Mouse (Mus musculus) hindbrain, postnatal 0 days (tissue): Measurements from ENCODE around the gene Rheb. TPM values are rescaled to one million over a fixed set of nuclear protein-coding genes. Genes with fewer than 3 reads are reported as not detected.
A peak's percentile ranks its signal among the peaks of the same experiment; 100 is the strongest.
"Not testable (repeated sequence)": the region's sequence is repeated elsewhere in the genome, so short reads cannot be mapped to it uniquely, and the experiment has no call there.

Source experiments
- ATAC-seq: fragments of 200-750 bp; cut with Nextera tagmentation; 2 replicates; pipeline ENCODE4 v1.8.0; 2017; ENCODE audit warnings: mild to moderate bottlenecking, moderate TSS enrichment, moderate library complexity
- DNase-seq: peaks from one replicate; pipeline ENCODE4 v3.0.0-alpha.2; 2015; ENCODE audit warnings: low spot score
- H3K27ac ChIP-seq: fragments of 300-500 bp; sonication (generic); 2 replicates; pipeline ENCODE4 v1.5.1; 2014; ENCODE audit warnings: mild to moderate bottlenecking
- H3K27me3 ChIP-seq: fragments of 300-500 bp; sonication (generic); 2 replicates; pipeline ENCODE4 v1.6.1; 2014; ENCODE audit warnings: low read length, mixed read lengths; ENCODE audit not compliant: insufficient read depth
- H3K36me3 ChIP-seq: fragments of 300-500 bp; sonication (generic); 2 replicates; pipeline ENCODE4 v1.6.1; 2014; ENCODE audit warnings: low read length, mixed read lengths; ENCODE audit not compliant: insufficient read depth
- H3K4me1 ChIP-seq: fragments of 300-500 bp; sonication (generic); 2 replicates; pipeline ENCODE4 v1.6.1; 2014; ENCODE audit warnings: antibody characterized with exemption, low read length, mixed read lengths; ENCODE audit not compliant: insufficient read depth
- H3K4me2 ChIP-seq: fragments of 300-500 bp; sonication (generic); 2 replicates; pipeline ENCODE4 v1.6.1; 2014; ENCODE audit warnings: low read depth, mild to moderate bottlenecking, low read length, moderate library complexity, mixed read lengths
- H3K4me3 ChIP-seq: fragments of 300-500 bp; sonication (generic); 2 replicates; pipeline ENCODE4 v1.5.1; 2014; ENCODE audit warnings: low read length
- H3K9ac ChIP-seq: fragments of 300-500 bp; sonication (generic); replicated peaks from 2 replicates; pipeline ENCODE4 v1.6.1; 2014; ENCODE audit warnings: mild to moderate bottlenecking, low read length, moderate library complexity, mixed read lengths
- H3K9me3 ChIP-seq: fragments of 300-500 bp; sonication (generic); 2 replicates; pipeline ENCODE4 v1.6.1; 2016; ENCODE audit warnings: low read length, mixed read lengths
- CTCF ChIP-seq: IDR thresholded peaks from 2 replicates; pipeline ENCODE4 v1.5.1; 2016; ENCODE audit warnings: antibody characterized with exemption, control low read depth, low read depth
- WGBS: fragments of 180-500 bp; shearing (Covaris S2); extraction: QIAGEN DNeasy Blood & Tissue Kit; methylation state at CpG from one replicate; pipeline ENCODE4 v1.1.7; 2014; 5-methylcytosine and 5-hydroxymethylcytosine counted together
- polyA plus RNA-seq: library from polyadenylated mRNA; unstranded; fragments of >200 nt; fragmentation: Nextera tagmentation; extraction: Ambion mirVana; gene quantifications from 2 replicates; pipeline ENCODE4 v1.2.1, GENCODE M21; 2015
- total RNA-seq: library from RNA; depleted of rRNA; stranded (reverse); fragments of >200 nt; gene quantifications from 2 replicates; pipeline ENCODE4 v1.2.3, GENCODE M21; 2014

Rheb gene
- total and polyA plus RNA-seq, 2 experiments from 2014 or later: 78.4 to 287 TPM

DNA sequence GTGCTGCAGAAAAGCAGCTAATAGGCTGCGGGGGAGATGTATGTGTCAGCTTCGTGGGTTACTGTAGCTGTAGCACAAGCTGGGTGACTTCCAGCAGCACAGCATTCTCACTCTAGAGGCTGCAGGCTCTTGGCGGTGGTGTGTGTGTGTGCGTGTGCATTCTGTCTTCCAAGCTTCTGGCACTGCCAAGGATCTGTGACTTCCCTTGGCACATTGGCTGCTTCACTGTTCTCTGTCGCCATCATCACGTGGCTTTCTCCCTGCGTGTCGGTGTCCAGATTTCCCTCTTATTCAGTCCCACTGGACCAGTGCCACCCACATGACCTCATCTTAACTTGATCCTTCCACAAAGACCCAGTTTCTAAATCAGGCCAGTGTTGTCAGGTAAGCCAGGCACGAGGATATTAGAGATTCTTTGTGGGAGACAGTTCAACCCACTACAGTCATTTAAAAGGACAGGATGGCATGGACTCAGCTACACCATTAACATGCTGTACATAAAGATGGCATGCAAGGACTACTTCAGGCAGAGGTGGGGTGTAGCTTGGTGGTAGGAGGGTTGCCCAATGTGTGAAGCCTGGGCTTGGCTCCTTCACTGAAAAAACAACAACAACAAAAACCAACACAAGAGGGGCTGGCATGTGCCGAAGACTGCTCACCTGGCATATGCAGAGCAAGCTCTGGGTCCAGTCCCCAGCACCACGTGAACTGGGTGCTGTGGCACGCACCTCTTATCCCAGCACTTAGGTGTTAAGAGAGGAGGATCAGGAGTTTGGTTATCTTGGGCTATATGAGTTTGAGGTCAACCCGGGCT, 18.4 kb upstream of the Rheb start:
- WGBS: 47% methylated on average over 13 of the region's 13 CpGs
- H3K4me2 ChIP-seq: no peak overlapping the region
- no peaks in the 10 kb centered on the region for H3K27me3 ChIP-seq
- DNase-seq: peak; percentile 85
- H3K27ac ChIP-seq: peak overlapping the region; percentile 62
- no peak overlapping the region for H3K4me3 ChIP-seq
- 0 out of 2 replicates have a peak, but pooled peaks cover 4% of the 10 kb centered on the region for H3K4me1 ChIP-seq
- H3K9ac ChIP-seq: no peak overlapping the region
- TF ChIP-seq CTCF: no peak
- peak; percentile 95 for ATAC-seq
- H3K36me3 ChIP-seq: peaks cover 8% of the 10 kb centered on the region
- no peaks in the 10 kb centered on the region for H3K9me3 ChIP-seq

DNA sequence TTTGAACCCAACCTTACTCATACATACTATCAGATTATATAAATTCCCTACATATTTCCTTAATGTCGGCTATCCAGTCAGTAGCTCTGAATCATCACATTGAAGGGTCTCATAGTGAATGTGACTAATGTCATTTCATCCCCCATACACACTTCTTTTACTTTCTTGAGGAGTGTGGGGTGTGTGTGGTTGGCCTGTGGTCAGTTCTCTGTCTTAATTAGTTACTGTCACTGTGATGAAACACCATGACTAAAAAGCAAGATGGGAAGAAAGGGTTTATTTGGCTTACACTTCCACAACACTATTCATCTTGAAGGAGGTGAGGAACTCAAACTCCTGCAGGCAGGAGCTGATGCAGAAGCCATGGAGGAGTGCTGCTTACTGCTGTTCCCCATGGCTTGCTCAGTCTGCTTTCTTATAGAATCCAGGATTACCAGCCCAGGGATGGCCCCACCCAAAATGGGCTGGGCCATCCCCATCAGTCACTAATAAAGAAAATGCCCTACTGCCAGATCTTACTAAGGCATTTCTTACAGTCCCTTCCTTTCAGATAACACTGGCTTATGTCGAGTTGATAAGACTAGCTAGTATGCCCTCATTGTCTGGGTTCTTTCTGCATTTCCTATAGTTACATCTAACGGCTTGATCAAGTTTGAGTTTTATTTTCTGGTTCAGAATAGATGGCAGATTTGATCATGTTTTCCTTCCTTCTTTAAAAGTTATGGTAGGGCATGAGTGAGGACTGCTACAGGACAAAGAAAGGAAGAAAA, 17.5 kb upstream of the Rheb start:
- H3K36me3 ChIP-seq: peaks cover 8% of the 10 kb centered on the region
- H3K4me1 ChIP-seq: 0 out of 2 replicates have a peak, but pooled peaks cover 4% of the 10 kb centered on the region
- no peak for TF ChIP-seq CTCF
- ATAC-seq: no peak
- H3K9ac ChIP-seq: no peak overlapping the region
- no peak overlapping the region for H3K4me2 ChIP-seq
- no peaks in the 10 kb centered on the region for H3K9me3 ChIP-seq
- peak overlapping the region; percentile 62 for H3K27ac ChIP-seq
- WGBS: 75% methylated on average over 3 of the region's 3 CpGs
- no peaks in the 10 kb centered on the region for H3K27me3 ChIP-seq
- no peak overlapping the region for H3K4me3 ChIP-seq
- no peak for DNase-seq

DNA sequence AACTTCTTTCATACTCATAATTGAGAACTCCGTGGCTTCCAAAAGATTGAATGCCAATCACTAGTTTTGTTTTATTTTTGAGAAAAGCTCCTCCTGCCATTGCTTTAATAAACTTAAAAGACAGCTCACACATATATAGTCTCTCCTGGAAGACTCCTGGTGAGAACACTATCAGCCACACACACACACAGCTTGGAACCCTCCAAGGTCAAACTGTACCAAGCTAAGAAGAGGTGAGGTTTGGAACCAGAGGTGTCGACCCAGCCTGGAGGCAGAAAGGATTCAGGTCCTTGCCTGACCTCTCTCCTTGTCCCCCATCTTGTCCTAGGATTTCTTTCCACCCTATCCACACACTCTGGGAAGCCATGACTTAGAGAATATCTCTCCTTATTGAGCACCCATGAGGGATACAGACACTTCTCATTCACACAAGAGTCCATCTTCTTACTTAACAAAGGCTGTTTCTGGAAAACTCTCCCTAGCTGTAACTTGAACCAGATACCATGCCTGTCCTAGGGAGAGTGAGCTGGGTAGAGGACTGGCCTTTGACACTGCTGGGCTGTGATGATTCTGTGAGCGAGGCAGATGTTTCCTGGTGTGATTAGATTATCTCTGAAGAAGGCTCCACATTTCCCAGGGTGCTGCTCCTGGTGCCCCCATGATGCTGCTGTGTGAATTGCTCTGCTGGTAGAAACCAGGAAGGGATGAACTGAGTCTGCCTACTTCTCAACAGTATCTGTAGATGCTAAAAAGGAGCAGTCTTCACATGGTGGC, 12.6 kb upstream of the Rheb start:
- no peaks in the 10 kb centered on the region for H3K9me3 ChIP-seq
- no peaks in the 10 kb centered on the region for H3K4me1 ChIP-seq
- H3K4me2 ChIP-seq: no peak overlapping the region
- no peak for DNase-seq
- no peak overlapping the region for H3K4me3 ChIP-seq
- no peaks in the 10 kb centered on the region for H3K27me3 ChIP-seq
- H3K9ac ChIP-seq: no peak overlapping the region
- no peak overlapping the region for H3K27ac ChIP-seq
- H3K36me3 ChIP-seq: no peaks in the 10 kb centered on the region
- no peak for TF ChIP-seq CTCF
- ATAC-seq: no peak
- WGBS: 71% methylated on average over 3 of the region's 3 CpGs

DNA sequence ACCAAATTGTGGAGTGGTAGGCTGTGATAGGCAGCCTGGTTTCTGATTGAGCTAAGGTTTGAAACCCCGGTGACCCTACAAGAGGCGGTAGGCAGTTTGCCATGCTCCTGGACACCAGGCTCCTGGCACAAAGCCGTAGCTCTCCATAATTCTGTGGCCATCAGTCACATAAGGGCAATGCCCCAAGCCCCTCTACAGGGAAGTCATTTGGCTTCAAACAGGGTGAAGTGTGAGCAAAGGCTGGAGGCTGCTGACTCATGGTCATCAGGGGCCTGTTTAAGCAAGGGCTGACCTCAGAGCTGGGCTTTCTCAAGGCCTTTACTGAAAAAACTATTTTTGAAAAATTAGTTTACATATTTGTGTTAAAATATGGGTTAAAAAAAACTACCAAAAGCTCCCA, 11.8 kb upstream of the Rheb start:
- Histone ChIP-seq H3K9ac (no peak overlapping the region), H3K9me3 (no peaks in the 10 kb centered on the region), H3K27ac (no peak overlapping the region), H3K36me3 (no peaks in the 10 kb centered on the region), H3K4me3 (no peak overlapping the region), H3K27me3 (no peaks in the 10 kb centered on the region), H3K4me1 (no peaks in the 10 kb centered on the region), H3K4me2 (no peak overlapping the region)
- TF ChIP-seq CTCF: no peak
- 84% methylated on average over 3 of the region's 3 CpGs for WGBS
- DNase-seq: no peak
- no peak for ATAC-seq

DNA sequence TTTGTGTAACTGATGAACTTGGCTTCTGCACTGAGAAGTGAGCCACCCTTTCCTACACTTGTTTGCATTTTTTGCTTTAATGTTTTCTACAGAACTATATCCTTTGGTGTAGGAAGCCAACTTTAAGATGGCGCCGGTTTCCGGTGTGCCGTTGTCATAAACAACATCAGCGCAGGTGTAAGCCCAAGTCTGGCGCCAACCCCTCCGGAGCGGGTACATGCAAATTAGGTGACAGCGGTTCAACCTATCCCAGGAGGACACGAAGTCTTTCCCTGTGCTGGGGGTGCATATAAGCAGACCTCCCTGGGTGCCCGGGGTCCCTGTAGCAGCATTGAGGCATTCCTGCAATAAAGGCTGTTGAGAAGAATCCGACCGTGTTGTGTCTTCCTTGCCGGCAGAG, 5.8 kb upstream of the Rheb start:
- H3K9me3 ChIP-seq, H3K4me1 ChIP-seq, ATAC-seq, H3K4me3 ChIP-seq, DNase-seq, H3K36me3 ChIP-seq, H3K27me3 ChIP-seq, H3K9ac ChIP-seq, H3K4me2 ChIP-seq, H3K27ac ChIP-seq: not testable (repeated sequence)
- 91% methylated on average over 14 of the region's 14 CpGs for WGBS

DNA sequence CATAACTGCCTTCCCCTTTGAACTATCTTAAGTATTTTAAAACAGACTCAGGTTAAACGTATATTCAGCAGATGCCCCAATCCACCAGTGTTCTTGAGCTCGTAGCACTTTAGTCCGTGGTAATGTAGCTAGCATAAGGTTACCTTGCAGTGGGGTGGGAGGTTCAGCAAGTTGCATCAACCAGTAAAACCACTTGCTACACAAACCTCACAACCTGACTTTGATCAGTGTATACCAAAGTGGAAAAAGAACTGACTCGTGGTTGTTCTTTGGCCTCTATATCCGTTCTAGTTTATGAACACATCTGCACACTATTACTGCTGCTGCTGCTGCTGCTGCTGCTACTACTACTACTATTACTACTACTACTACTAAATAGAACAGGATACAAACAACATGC, 1.4 kb upstream of the Rheb start:
- Histone ChIP-seq H3K9ac (no peak overlapping the region), H3K4me3 (no peak overlapping the region), H3K9me3 (no peaks in the 10 kb centered on the region), H3K4me2 (no peak overlapping the region), H3K36me3 (no peaks in the 10 kb centered on the region), H3K27me3 (no peaks in the 10 kb centered on the region), H3K4me1 (peaks cover 12% of the 10 kb centered on the region), H3K27ac (peak overlapping the region; percentile 99; the same call in 1 of the 2 replicates)
- ATAC-seq (no peak), DNase-seq (no peak)
- no peak for TF ChIP-seq CTCF
- WGBS: 94% methylated on average over 5 of the region's 5 CpGs
